Mouse (Mus musculus) embryonic facial prominence, embryonic 13.5 days (tissue): Measurements from ENCODE around the gene Apbb1ip. TPM values are rescaled to one million over a fixed set of nuclear protein-coding genes. Genes with fewer than 3 reads are reported as not detected.
"Not testable (repeated sequence)": the region's sequence is repeated elsewhere in the genome, so short reads cannot be mapped to it uniquely, and the experiment has no call there.

Experiments used
- ATAC-seq: fragments of 200-750 bp; cut with Nextera tagmentation; 2 replicates; pipeline ENCODE4 v1.8.0; 2017; ENCODE audit warnings: low read depth; ENCODE audit not compliant: insufficient number of reproducible peaks, insufficient read depth, low FRiP score, low TSS enrichment
- H3K27ac ChIP-seq: fragments of 300-500 bp; sonication (generic); 2 replicates; pipeline ENCODE4 v1.5.1; 2015; ENCODE audit warnings: moderate library complexity, mild to moderate bottlenecking, inconsistent platforms
- H3K27me3 ChIP-seq: fragments of 300-500 bp; sonication (generic); 2 replicates; pipeline ENCODE4 v1.6.1; 2015; ENCODE audit warnings: mild to moderate bottlenecking, inconsistent platforms
- H3K36me3 ChIP-seq: fragments of 300-500 bp; sonication (generic); 2 replicates; pipeline ENCODE4 v1.6.1; 2015; ENCODE audit warnings: mild to moderate bottlenecking, inconsistent platforms
- H3K4me1 ChIP-seq: fragments of 300-500 bp; sonication (generic); 2 replicates; pipeline ENCODE4 v1.6.1; 2015; ENCODE audit warnings: inconsistent platforms
- H3K4me2 ChIP-seq: fragments of 300-500 bp; sonication (generic); 2 replicates; pipeline ENCODE4 v1.6.1; 2015; ENCODE audit warnings: moderate library complexity, mild to moderate bottlenecking, inconsistent platforms
- H3K4me3 ChIP-seq: fragments of 300-500 bp; sonication (generic); 2 replicates; pipeline ENCODE4 v1.5.1; 2015; ENCODE audit warnings: mild to moderate bottlenecking, inconsistent platforms
- H3K9ac ChIP-seq: fragments of 300-500 bp; sonication (generic); 2 replicates; pipeline ENCODE4 v1.6.1; 2015; ENCODE audit warnings: mild to moderate bottlenecking, inconsistent platforms
- H3K9me3 ChIP-seq: fragments of 300-500 bp; sonication (generic); 2 replicates; pipeline ENCODE4 v1.6.1; 2016; ENCODE audit warnings: inconsistent platforms
- WGBS: fragments of 180-500 bp; shearing (Covaris S2); methylation state at CpG from one replicate; pipeline ENCODE4 v1.1.7; 2015; ENCODE audit warnings: mixed read lengths; 5-methylcytosine and 5-hydroxymethylcytosine counted together
- polyA plus RNA-seq: library from polyadenylated mRNA; unstranded; fragments of >200 nt; fragmentation: Nextera tagmentation; extraction: Ambion mirVana; gene quantifications from 2 replicates; pipeline ENCODE4 v1.2.1, GENCODE M21; 2015

Gene Apbb1ip
- polyA plus RNA-seq, 1 experiment from 2014 or later: 4.5 TPM

GRCm38 (mm10) chr2:22857501-22857900, 83.6 kb downstream of the Apbb1ip start:
- 83% methylated on average over 3 of the region's 3 CpGs for WGBS
- H3K27ac ChIP-seq: no peak overlapping the region
- H3K9me3 ChIP-seq: no peaks in the 10 kb centered on the region
- no peaks in the 10 kb centered on the region for H3K36me3 ChIP-seq
- H3K9ac ChIP-seq: no peak overlapping the region
- no peak for ATAC-seq
- no peaks in the 10 kb centered on the region for H3K4me1 ChIP-seq
- no peak overlapping the region for H3K4me2 ChIP-seq
- no peaks in the 10 kb centered on the region for H3K27me3 ChIP-seq
- H3K4me3 ChIP-seq: no peak overlapping the region

GRCm38 (mm10) chr2:22862194-22862593, 88.3 kb downstream of the Apbb1ip start:
- no peak overlapping the region for H3K4me2 ChIP-seq
- 79% methylated on average over 2 of the region's 2 CpGs for WGBS
- no peak overlapping the region for H3K27ac ChIP-seq
- no peaks in the 10 kb centered on the region for H3K27me3 ChIP-seq
- H3K4me1 ChIP-seq: no peaks in the 10 kb centered on the region
- ATAC-seq: no peak
- no peak overlapping the region for H3K4me3 ChIP-seq
- H3K9me3 ChIP-seq: no peaks in the 10 kb centered on the region
- H3K9ac ChIP-seq: no peak overlapping the region
- H3K36me3 ChIP-seq: no peaks in the 10 kb centered on the region

DNA sequence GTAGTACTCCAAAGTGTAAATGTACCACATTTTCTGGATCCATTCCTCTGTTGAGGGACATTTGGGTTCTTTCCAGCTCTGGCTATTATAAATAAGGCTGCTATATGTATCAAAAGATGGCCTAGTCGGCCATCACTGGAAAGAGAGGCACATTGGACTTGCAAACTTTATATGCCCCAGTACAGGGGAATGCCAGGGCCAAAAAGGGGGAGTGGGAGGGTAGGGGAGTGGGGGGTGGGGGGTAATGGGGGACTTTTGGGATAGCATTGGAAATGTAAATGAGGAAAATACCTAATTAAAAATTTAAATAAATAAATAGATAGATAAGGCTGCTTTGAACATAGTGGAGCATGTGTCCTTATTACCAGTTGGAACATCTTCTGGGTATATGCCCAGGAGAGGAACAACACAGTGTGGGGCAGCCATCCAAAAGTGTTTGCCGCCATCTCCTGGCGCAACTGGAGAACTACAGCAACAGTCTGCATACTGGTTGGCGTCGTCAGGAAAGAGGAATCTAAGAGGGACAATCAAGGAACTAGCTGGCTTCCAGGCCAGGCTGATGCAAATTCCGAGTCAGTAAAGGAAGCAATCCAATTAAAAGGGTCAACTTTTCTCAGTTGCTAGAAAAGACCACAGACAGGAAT, 90.6 kb downstream of the Apbb1ip start:
- ATAC-seq: peak; percentile 64; the same call in 1 of the 2 replicates
- WGBS: 2% methylated on average over 6 of the region's 6 CpGs
- not testable (repeated sequence) for H3K27me3 ChIP-seq, H3K36me3 ChIP-seq, H3K9ac ChIP-seq, H3K9me3 ChIP-seq, H3K4me2 ChIP-seq, H3K4me1 ChIP-seq, H3K4me3 ChIP-seq, H3K27ac ChIP-seq

DNA sequence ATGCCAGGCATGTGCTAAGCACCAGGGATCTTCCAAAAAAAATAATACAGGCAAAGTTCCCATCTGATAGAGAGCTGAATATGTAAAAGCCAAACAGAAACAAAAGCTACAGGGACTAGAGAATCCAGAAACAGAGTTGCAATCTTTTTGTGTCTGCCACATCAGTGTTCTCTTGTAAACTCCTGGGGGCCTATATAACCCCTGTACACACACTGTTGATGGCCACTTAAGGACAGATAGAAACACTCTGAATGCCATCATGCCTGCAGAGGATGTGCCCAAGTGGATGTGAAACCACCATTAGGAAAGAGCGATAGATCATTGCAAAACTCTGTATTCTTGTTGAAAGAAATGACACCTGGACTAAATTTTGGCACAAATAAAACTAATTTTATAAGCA, 91.9 kb downstream of the Apbb1ip start:
- no peaks in the 10 kb centered on the region for H3K9me3 ChIP-seq
- no peak overlapping the region for H3K9ac ChIP-seq
- H3K4me3 ChIP-seq: no peak overlapping the region
- no peaks in the 10 kb centered on the region for H3K27me3 ChIP-seq
- ATAC-seq: no peak
- no peak overlapping the region for H3K4me2 ChIP-seq
- no peak overlapping the region for H3K27ac ChIP-seq
- 92% methylated on average over 1 of the region's 1 CpGs for WGBS
- no peaks in the 10 kb centered on the region for H3K36me3 ChIP-seq
- no peaks in the 10 kb centered on the region for H3K4me1 ChIP-seq

GRCm38 (mm10) chr2:22866894-22867424, 93.1 kb downstream of the Apbb1ip start:
- Histone ChIP-seq H3K9me3 (no peaks in the 10 kb centered on the region), H3K4me2 (no peak overlapping the region)

DNA sequence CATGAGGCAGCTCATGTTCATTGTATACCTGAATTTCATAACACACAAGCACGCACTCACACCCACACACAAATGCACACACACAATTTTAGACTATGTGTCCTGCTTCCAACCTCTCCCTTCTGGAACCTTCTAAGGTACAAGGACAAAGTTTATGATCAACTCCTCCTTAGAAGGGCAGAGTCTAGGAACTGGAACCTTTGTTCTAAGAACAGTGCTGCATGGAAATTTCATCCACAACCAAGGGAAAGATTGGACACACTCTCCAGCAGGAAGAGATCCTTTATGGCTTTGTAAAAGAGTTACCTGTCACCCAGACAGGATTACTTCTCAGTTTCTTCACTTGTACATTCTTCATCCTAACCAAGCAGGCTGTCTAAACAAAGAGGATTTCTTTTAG, 99.3 kb downstream of the Apbb1ip start:
- Histone ChIP-seq H3K9me3 (no peaks in the 10 kb centered on the region), H3K4me1 (no peaks in the 10 kb centered on the region), H3K4me3 (no peak overlapping the region), H3K27me3 (no peaks in the 10 kb centered on the region), H3K4me2 (no peak overlapping the region), H3K27ac (no peak overlapping the region), H3K9ac (no peak overlapping the region), H3K36me3 (no peaks in the 10 kb centered on the region)
- ATAC-seq: no peak
- WGBS: 95% methylated on average over 1 of the region's 1 CpGs

More at GRCm38 (mm10) chr2:22866894-22867424, 93.1 kb downstream of the Apbb1ip start:
- WGBS: 70% methylated on average over 7 of the region's 7 CpGs
- Histone ChIP-seq H3K4me3 (no peak overlapping the region), H3K27me3 (no peaks in the 10 kb centered on the region), H3K4me1 (no peaks in the 10 kb centered on the region), H3K36me3 (no peaks in the 10 kb centered on the region), H3K27ac (no peak overlapping the region), H3K9ac (no peak overlapping the region)
- no peak for ATAC-seq

DNA sequence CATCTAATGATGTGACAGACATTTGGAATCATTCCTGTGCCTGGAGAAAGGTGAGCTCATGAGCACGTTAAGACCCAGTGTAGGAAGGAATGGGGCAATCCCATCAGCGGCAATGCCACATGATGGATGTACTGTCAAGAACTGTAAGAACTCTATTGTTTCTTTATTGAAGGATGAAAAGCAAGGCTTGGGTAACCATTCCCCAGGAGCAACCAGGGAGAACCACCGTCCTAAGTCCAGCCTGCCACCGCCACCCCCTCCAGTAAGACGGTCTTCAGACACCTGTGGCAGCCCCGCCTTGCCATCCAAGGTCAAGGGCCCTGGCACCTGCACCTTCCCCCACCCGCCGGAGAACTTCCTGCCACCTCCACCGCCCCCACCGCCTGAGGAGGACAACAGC, 100.7 kb downstream of the Apbb1ip start:
- no peak overlapping the region for H3K4me3 ChIP-seq
- no peaks in the 10 kb centered on the region for H3K27me3 ChIP-seq
- no peak overlapping the region for H3K4me2 ChIP-seq
- WGBS: 56% methylated on average over 10 of the region's 10 CpGs
- ATAC-seq: no peak
- H3K27ac ChIP-seq: no peak overlapping the region
- no peak overlapping the region for H3K9ac ChIP-seq
- no peaks in the 10 kb centered on the region for H3K9me3 ChIP-seq
- H3K36me3 ChIP-seq: no peaks in the 10 kb centered on the region
- H3K4me1 ChIP-seq: no peaks in the 10 kb centered on the region

- no peaks in the 10 kb centered on the region for H3K27me3 ChIP-seq
- no peak overlapping the region for H3K4me3 ChIP-seq
- no peak overlapping the region for H3K27ac ChIP-seq
- WGBS: 92% methylated on average over 3 of the region's 3 CpGs
- no peak overlapping the region for H3K9ac ChIP-seq
- H3K4me2 ChIP-seq: no peak overlapping the region
- no peaks in the 10 kb centered on the region for H3K4me1 ChIP-seq
- no peak for ATAC-seq
- H3K36me3 ChIP-seq: no peaks in the 10 kb centered on the region
- no peaks in the 10 kb centered on the region for H3K9me3 ChIP-seq
These were observed 102.7 kb downstream of the Apbb1ip start for GRCm38 (mm10) chr2:22876614-22877013.

DNA sequence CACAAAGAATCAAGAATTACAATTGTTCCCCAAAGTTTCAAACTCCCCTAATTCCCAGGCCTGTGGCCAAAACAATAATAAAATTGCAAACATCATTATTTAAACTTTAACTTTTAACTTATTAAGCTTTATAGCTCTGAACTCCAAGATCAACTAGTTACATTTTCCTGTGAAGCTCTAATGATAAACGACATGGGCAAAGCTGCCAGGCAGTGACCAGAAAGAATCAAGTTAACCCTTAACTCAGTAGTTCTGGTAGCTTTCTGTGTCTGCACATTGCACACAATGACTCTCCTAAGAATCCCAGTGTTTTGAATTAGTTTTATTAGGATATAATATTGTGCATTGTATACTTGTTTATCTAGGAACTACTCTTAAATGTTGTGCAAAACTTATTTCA, 104.9 kb downstream of the Apbb1ip start:
- H3K9me3 ChIP-seq: no peaks in the 10 kb centered on the region

GRCm38 (mm10) chr2:22880726-22881125, 106.8 kb downstream of the Apbb1ip start:
- WGBS: 83% methylated on average over 3 of the region's 3 CpGs
- not testable (repeated sequence) for H3K36me3 ChIP-seq, H3K9me3 ChIP-seq, H3K4me3 ChIP-seq, H3K27ac ChIP-seq, H3K4me2 ChIP-seq, H3K4me1 ChIP-seq, H3K27me3 ChIP-seq, H3K9ac ChIP-seq, ATAC-seq

More for the DNA sequence above, 104.9 kb downstream of the Apbb1ip start:
- H3K4me1 ChIP-seq: no peaks in the 10 kb centered on the region
- H3K36me3 ChIP-seq: no peaks in the 10 kb centered on the region
- WGBS: 38% methylated on average over 1 of the region's 1 CpGs
- no peak overlapping the region for H3K27ac ChIP-seq
- H3K27me3 ChIP-seq: no peaks in the 10 kb centered on the region
- H3K4me3 ChIP-seq: no peak overlapping the region
- no peak overlapping the region for H3K4me2 ChIP-seq
- H3K9ac ChIP-seq: no peak overlapping the region
- ATAC-seq: no peak

DNA sequence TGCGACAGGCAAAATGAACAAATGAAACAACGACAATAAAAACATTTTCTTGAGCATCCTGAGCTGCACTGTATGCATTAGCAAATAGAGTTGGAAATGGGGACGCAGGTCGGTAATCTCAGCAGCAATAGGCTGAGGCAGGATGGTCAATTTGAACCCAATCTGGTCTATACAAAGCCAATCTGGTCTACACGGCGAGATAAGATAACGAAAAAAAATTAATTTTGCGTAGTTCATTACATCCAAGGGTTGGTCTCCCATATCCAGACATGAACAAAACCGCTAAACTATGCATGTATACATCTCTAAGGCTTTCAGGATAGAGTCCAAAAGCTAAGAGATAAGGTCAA, 121.0 kb downstream of the Apbb1ip start:
- no peaks in the 10 kb centered on the region for H3K9me3 ChIP-seq
- H3K36me3 ChIP-seq: 0 out of 2 replicates have a peak, but pooled peaks cover 2% of the 10 kb centered on the region
- ATAC-seq: peak; percentile 2; the same call in 1 of the 2 replicates
- H3K4me3 ChIP-seq: peak overlapping the region; percentile 87
- 0 out of 2 replicates have a peak, but pooled peaks cover 3% of the 10 kb centered on the region for H3K4me1 ChIP-seq
- peak overlapping the region; percentile 85 for H3K9ac ChIP-seq
- H3K27ac ChIP-seq: peak overlapping the region; percentile 78; the same call in 1 of the 2 replicates
- no peaks in the 10 kb centered on the region for H3K27me3 ChIP-seq
- peak overlapping the region; percentile 73 for H3K4me2 ChIP-seq
- 23% methylated on average over 9 of the region's 9 CpGs for WGBS
